Mouse (Mus musculus): Measurements from ENCODE around the gene Sdc1. TPM values are rescaled to one million over a fixed set of nuclear protein-coding genes. Genes with fewer than 3 reads are reported as not detected.
A peak's percentile ranks its signal among the peaks of the same experiment; 100 is the strongest.

The Sdc1 gene
- total RNA-seq, 2 experiments from 2014 or later: 1.4 to 1.6 TPM

DNA sequence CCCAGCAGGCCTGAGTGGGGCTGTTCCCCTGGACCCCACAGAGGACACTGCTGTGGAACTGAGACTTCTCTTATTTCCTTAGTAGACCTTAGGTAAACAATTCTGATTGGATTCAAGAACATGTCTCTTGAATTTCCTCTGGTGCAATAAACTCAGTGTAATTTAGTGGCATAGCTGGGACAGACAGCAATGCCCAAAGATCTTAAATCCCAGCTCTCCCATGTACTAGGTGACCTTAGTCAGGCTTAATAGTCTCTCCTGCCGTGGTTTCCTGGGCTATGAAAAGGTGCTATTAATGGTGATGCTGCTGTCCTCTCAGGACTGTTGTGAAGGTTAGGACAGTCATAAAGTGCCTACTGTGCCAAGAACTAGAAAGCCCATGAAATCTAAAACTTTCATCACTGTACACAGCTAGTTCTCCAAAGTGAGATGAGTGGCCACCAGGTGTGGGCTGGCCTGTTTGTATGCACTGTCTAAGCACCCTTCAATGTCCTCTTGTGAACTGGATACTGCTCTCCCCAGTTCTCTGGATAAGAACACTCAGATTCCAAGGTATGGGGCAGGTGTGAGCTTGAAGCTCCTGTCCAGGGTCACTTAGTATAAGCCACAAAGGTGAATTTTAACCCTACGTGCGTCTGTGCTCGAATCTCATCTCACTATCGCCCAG lies 40.9 kb downstream of the Sdc1 start:
- intact Hi-C loops (cut with DNase I): no loop called here
- no peak for DNase-seq (ENCODE audit: low spot score in 2 of 2)

DNA sequence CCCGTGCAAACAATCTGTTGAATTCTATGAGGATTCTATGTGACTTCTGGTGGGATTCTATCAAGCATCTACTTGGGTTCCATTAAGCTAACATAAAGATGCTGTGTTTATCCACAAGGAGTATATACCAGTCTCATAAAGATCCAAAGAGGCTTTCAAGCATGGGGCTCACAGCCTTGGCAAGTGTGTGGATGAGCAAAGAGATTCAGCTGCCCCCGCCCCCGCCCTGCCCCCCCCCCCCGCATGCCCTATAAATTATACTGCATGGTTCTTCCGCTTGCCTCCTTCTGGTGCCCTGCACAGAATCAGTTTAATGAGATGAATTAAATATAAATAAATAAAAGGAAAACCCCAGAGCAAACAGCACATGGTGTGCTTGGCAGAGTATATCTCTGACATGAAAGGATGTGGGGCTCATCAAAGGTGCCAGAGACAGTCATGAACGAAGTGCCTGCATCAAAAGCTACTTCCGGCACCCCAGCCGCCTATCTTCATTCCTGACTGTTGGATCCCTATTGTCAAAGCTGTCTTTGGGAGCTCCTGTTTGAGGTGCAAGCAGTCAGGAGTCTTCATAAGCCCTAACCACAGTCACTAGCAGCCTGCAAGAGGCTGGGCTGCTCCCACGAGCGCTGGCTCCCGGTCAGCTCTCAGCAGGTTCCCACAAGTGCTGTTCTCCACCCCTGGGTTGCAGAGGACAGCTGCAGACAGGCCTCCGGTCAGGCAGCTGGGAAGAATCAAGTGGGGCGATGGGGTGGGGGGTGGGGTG lies 46.5 kb downstream of the Sdc1 start:
- peak in 1 of 2 experiments; percentile 14 for DNase-seq (ENCODE audit: low spot score in 2 of 2)
- intact Hi-C loops (cut with DNase I): no loop called here

DNA sequence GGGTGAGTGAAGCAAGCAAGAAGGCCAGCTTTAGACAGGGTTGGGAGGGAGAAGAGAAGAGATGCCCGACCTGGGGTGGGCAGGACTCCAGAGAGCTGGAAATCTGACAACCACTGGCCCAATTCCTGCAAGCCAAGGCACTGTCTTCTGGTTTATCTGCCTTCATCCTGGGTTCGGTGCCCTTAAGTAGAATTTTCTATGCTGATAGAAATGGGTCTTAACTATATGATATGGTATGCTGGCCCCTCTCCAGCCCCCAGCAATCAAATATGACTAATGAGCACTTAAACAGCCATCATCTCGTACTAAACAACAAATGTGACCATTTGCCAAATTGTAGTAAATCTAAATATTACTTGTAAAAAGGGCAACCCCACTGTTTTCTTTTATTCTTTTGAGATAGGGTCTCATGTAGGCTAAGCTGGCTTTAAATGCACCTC lies 47.1 kb downstream of the Sdc1 start:
- intact Hi-C loops (cut with DNase I): no loop called here

DNA sequence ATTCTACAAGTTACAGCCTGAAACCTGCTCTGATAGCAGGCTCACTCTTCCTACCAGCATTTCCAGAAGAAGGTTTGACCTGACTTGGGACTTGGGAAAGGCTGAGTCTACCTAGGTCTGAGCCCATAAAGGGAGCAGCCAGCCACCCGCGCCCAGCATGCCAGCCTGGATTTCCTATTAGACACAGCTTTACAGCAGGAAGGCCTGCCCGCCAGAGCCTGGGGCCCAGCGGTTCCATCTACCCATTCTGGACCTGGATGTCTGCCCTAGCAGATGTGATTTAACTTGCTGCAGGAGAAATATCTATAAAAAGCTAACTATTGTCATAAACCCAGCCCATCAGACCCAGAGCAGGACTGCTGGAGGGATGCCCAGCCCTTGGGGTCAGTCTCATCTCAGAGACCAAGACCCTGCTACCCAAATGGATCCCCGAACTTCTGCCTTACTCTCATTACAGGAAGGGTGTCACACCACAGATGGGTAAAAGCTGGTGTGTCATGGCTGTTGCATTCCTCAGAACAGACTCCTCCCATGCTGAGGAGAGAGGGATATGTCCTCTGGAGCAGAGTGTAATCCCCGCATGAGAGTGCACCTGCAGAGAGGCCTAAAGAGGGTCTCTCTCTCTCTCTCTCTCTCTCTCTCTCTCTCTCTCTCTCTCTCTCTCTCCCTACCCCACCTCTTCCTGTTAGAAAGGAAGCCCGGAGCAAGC lies 54.0 kb downstream of the Sdc1 start:
- no peak for DNase-seq (ENCODE audit: low spot score in 2 of 2)
- intact Hi-C loops (cut with DNase I): no loop called here

More for the DNA sequence above, 47.1 kb downstream of the Sdc1 start:
- DNase-seq (ENCODE audit: low spot score in 2 of 2): no peak

DNA sequence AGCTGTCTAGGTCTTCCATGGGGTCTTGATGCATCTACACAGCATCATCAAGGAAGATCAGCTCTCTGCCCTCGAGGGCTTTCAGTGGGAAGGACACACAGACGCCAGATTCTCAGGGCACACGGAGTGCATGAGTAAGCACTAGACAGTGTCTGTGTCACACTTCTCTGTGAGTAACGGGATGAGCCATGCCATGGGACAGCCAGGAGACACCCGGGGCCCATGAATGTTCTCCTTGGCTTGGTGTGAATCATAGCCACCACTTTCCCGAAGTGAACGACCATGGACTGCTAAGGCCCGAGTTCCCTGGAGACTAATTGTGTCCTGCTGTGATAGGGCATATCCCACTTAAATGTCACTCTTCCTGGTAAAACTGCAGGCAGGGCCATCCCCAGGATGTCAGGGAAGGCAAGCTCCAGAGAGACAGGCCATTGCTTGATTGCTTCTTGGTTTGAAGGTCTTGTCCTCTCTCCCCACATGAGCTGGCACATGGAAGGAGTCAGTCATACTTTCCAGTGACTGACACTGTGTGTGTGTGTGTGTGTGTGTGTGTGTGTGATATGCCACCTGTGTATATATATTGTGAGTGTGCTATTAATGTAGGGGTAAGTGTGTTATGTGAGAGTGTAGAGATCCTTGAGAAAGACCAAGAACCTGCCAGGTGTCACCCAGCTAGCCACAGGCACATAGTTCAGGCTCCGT lies 56.0 kb downstream of the Sdc1 start:
- no peak for DNase-seq (ENCODE audit: low spot score in 2 of 2)
- intact Hi-C loops (cut with DNase I): no loop called here

DNA sequence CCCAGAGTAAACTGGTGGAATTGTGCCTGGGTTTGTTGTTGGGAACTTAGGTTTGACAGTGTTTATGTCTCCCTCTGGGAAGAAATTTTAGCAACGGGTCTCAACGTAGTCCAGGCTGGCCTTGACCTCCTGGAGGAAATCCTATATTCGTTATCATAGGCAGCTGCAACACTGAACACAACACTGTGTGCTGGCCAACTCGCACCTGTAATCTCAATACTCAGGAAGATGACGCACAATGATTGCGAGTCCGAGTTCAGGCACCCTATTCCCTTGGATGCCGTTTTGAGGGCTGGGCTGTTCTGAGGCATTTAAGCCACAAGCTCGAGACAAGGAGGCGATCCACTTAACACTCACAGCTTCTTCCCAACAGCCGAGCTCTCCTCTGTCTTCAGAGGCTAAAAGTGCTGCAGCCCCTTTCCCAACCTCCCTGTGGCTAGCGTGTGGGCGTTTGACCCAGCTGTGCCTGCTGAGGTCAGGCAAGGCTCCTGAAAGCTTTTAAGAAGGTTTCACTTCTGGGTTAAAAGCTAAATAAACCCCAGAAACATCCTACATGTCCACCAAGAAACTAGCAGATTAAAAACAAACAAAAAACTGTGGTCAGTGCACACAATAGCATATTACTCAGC lies 58.0 kb downstream of the Sdc1 start:
- intact Hi-C loops (cut with DNase I): no loop called here
- no peak for DNase-seq (ENCODE audit: low spot score in 2 of 2)

DNA sequence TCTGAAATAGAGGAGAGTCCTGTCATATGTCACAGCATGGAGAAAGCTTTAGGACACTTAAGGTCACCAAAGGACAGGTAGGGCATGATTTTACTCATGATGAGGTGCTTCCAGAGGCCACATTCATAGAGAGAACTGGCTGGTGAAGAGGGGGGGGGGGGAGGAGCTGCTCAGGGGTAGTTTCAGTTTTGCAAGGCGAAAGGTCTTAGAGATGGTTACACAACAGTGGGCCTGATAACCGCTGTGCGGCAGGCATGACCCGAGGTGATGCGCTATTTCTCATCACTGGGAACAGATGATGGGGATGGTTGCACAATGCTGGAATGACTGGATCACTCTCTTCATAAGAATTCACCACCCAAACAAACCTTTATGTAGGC lies 58.5 kb downstream of the Sdc1 start:
- intact Hi-C loops (cut with DNase I): no loop called here
- DNase-seq (ENCODE audit: low spot score in 2 of 2): no peak

DNA sequence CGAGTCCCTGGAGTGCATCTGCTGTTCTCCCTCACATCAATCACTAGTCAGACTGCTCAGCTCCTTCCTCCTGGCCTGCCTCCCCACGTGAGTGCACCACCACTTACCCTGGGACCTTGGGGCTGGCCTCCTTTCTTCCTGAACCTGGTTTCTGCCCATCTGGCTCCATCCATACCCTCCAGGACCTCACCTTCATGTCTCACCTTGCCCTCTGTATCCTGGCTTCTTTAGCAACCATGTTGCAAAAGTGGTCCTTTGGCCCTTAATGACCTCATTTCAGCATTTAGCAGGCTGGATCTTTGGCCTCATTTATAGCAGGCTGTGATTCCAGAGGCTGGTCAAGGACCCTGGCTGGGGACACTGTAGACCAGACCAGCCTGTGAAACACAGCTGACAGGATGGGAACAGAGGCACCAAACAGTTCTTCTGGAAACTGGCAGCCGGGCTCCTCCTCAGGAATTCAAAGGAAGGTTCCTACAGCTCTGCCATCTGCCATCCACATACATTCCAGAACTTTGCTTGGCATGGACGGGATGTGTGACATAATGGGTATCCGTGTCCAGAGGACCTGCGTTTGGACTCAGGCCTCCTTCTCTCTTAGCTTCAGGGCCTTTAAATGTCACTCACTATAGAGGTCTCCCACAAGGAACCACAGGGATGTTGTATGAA lies 60.0 kb downstream of the Sdc1 start:
- DNase-seq (ENCODE audit: low spot score in 2 of 2): no peak
- intact Hi-C loops (cut with DNase I): no loop called here

DNA sequence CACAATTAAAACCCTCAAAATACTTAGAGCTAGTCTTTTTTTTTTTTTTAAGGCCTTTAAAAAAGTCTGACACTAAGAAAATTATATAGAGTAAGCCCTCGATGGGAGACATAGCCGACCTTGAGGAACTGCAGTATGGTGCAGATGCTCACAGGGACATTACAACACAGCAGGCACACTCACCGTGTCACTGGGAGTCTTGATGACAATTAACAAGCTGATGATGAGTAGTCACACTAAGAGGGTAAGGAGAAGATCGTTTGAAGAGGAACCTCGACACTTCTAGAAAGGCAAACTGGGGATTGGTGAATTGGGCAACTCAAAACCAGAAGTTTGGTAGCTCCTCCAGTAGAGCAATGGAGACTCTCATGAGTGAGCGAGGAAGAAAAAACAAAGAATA lies 60.6 kb downstream of the Sdc1 start:
- DNase-seq (ENCODE audit: low spot score in 2 of 2): no peak
- intact Hi-C loops (cut with DNase I): no loop called here

DNA sequence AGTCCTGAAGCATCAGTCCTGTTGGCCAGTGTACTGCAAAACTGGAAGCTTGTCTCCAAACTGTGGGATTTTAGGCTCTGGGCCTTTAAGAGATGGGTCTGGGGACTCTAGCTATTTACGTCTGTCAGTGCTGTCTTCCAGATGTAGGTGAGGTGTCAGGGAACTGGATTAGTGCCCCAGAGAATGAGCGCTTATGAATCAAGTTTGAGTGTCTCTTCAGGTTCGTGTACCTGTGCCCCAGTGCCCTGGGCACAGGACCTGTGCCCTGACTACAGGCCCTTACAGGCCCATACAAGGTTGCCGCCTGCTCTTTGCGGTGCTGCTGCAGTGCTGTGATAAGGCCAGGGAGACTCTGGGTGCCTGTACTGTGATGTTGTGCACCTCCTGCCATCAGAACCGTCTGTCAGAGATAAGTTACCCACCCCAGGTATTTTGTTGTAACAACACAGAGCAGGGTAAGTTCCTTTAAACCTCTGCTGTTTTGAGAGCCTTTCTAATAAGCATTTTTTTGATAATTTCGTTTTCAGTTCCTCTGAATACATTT lies 69.7 kb downstream of the Sdc1 start:
- no peak for DNase-seq (ENCODE audit: low spot score in 2 of 2)
- intact Hi-C loops (cut with DNase I): no loop called here

DNA sequence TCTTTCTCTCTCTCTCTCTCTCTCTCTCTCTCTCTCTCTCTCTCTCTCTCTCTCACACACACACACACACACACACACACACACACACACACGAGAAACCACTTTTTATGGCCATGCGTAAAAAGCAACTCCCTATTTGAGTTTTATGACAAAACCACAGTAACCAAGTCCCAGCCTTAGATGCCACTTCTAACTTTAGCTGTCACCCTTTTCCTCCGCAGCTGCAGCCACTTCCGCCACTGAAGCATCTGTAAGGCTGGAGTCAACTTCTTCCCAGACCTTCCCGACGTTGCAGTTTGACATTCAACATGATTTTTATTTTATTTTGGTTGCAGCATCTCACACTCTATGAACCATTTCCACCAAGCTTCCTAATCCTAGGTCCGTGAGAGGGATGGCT lies 71.6 kb downstream of the Sdc1 start:
- no peak for DNase-seq (ENCODE audit: low spot score in 2 of 2)
- intact Hi-C loops (cut with DNase I): no loop called here

Other genes starting within 250 kb of the Sdc1 start
- gene Slc7a15, start 172.3 kb upstream of the Sdc1 start, total RNA-seq (2021): not detected
- 100 to 1,000 TPM; 191 to 198 TPM for gene Pum2, start 97.2 kb upstream of the Sdc1 start, total RNA-seq (2021)
- gene Laptm4a, start 150.3 kb downstream of the Sdc1 start, total RNA-seq (2021): 100 to 1,000 TPM; 169 to 179 TPM
- gene Matn3, start 176.6 kb downstream of the Sdc1 start, total RNA-seq (2021): not detected
- 10 to 100 TPM; 38.8 to 47.1 TPM for gene Wdr35, start 202.6 kb downstream of the Sdc1 start, total RNA-seq (2021)